Comparison of ENCODE assay signal across 8 mouse cellular contexts in the genomic region with DNA sequence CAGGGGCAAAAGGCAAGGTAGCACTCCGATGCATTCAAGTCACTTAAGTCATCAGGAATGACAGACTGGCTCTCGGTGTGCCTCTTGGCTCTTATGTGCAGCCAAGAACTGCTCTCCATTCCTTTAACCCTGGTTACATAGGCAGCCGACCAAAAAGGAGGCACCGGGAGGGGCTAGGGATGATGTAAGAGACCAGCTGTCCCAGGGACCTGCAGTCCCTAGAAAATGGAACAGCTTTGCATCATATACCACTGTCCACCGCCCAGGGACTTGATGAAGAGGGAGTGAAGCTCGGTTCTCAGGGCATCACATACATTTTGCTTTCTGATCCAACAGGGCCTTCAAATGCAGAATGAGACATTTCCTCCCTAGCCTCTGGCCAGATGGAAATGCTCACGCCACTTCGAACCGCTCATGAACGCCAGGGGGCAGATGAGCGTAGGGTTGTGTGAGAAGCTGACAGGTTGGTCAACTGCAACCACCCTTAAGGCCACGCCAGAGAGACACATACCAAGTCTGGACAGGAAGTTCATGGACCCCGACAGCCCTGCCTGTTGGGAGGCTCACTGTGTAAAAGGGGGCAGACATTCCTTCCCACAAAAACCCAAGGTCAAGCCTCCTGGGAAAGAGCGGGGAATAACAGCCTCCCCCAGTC. TPM values are rescaled to one million over a fixed set of nuclear protein-coding genes. Genes with fewer than 3 reads are reported as not detected.
A peak's percentile ranks its signal among the peaks of the same experiment; 100 is the strongest.
DNase-seq lines count a peak whose midpoint lies in the region; ATAC-seq lines count a peak whose summit lies in the region.

No protein-coding gene starts in this region.

- DNase-seq in cerebellum, adult 11 months = peak; percentile 35
- peak; percentile 90 for DNase-seq in embryo, embryonic 10.5 days (ENCODE audit: low spot score)
- DNase-seq in heart, adult 11 months = peak; percentile 98
- peak; percentile 87 for DNase-seq in kidney, adult 18-20 months
- peak; percentile 45 to 76 for DNase-seq in spleen, postnatal 10 days (ENCODE audit: low spot score in 2 of 2)

- no peak overlapping the region for H3K4me3 ChIP-seq in limb, embryonic 13.5 days
- H3K4me3 ChIP-seq in midbrain, embryonic 15.5 days = no peak overlapping the region

- no peak for ATAC-seq in cerebellum, adult (ENCODE audit: insufficient number of reproducible peaks, low FRiP score, low TSS enrichment)
- ATAC-seq in limb, embryonic 13.5 days (ENCODE audit: low FRiP score, low read depth) = peak; percentile 68; the same call in 1 of the 2 replicates
- ATAC-seq in midbrain, embryonic 15.5 days (replicated peaks) = 0 out of 2 replicates have a peak, but pooled peaks have one; percentile 38

- H3K4me2 ChIP-seq in limb, embryonic 13.5 days (replicated peaks) = no peak overlapping the region
- H3K4me2 ChIP-seq in midbrain, embryonic 15.5 days = no peak overlapping the region

- WGBS in limb, embryonic 13.5 days = 20% methylated on average over 14 of the region's 14 CpGs
- 27% methylated on average over 14 of the region's 14 CpGs for WGBS in midbrain, embryonic 15.5 days

- H3K27ac ChIP-seq in limb, embryonic 13.5 days = no peak overlapping the region; the same call in 1 of the 2 replicates
- no peak overlapping the region for H3K27ac ChIP-seq in midbrain, embryonic 15.5 days

- peaks cover 24% of the 10 kb centered on the region for H3K4me1 ChIP-seq in limb, embryonic 13.5 days
- H3K4me1 ChIP-seq in midbrain, embryonic 15.5 days = peaks cover 6% of the 10 kb centered on the region

- no peaks in the 10 kb centered on the region for H3K36me3 ChIP-seq in limb, embryonic 13.5 days
- H3K36me3 ChIP-seq in midbrain, embryonic 15.5 days (replicated peaks) = peaks cover 2% of the 10 kb centered on the region; the same call in 1 of the 2 replicates

- H3K9me3 ChIP-seq in limb, embryonic 13.5 days = no peaks in the 10 kb centered on the region
- no peaks in the 10 kb centered on the region for H3K9me3 ChIP-seq in midbrain, embryonic 15.5 days

- peaks cover 45% of the 10 kb centered on the region for H3K27me3 ChIP-seq in limb, embryonic 13.5 days
- peaks cover 5% of the 10 kb centered on the region; the same call in 1 of the 2 replicates for H3K27me3 ChIP-seq in midbrain, embryonic 15.5 days (replicated peaks)

- 0 out of 2 replicates have a peak overlapping the region, but pooled peaks have one; percentile 15 for H3K9ac ChIP-seq in limb, embryonic 13.5 days
- H3K9ac ChIP-seq in midbrain, embryonic 15.5 days = no peak overlapping the region

RNA-seq across cellular contexts. Expression of a gene that starts 25.8 kb away (rescaled TPM):
- 1.3 and 1.9 TPM in 2 replicates for polyA plus RNA-seq in limb, embryonic 13.5 days (2015; fragmentation: Nextera tagmentation; extraction: Ambion mirVana)
- 0.62 and 0.79 TPM in 2 replicates for polyA plus RNA-seq in midbrain, embryonic 15.5 days (2015; fragmentation: Nextera tagmentation; extraction: Ambion mirVana)

RNA-seq across cellular contexts. Expression of a gene that starts 38.4 kb away (rescaled TPM):
- polyA plus RNA-seq in limb, embryonic 13.5 days (2015; fragmentation: Nextera tagmentation; extraction: Ambion mirVana) = 2.0 and 2.5 TPM in 2 replicates
- 12.7 and 13.4 TPM in 2 replicates for polyA plus RNA-seq in midbrain, embryonic 15.5 days (2015; fragmentation: Nextera tagmentation; extraction: Ambion mirVana)

Comparison
In these comparisons a context has a peak if more than half of its experiments do, and no peak if none do; other contexts are left out.
1. DNase-seq: peak in every context shown above with its lines; median percentile 98 in heart, adult 11 months; 90 in embryo, embryonic 10.5 days; 87 in kidney, adult 18-20 months; 60 in spleen, postnatal 10 days; 35 in cerebellum, adult 11 months.